Mouse (Mus musculus) thymus, postnatal 4 days (tissue): ENCODE data around the gene Zgpat.
A peak's percentile ranks its signal among the peaks of the same experiment; 100 is the strongest.

ENCODE experiments used
- DNase-seq: peaks from one replicate; pipeline ENCODE4 v3.0.0; 2021

The Zgpat gene

DNA sequence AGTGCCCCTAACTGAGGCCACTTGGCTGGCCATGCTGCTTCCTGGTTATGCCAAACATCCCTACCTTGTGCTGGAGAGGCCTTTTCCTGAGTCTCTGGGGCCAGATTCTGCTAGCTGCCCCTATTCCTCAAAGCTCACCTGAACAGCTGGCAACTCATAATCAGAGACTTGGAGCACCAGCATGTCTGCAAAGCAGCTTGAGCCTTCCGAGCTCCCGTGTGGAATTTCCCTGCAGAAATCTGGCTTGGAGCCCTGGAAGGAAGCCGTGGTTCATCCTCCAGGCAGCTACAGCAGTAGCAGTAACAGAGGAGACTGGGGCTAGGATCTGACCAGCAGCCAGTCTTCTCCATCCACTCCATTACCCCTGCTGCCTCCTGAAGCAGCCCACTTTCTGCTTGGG lies 21.2 kb downstream of the Zgpat start:
- DNase-seq, result no peak

DNA sequence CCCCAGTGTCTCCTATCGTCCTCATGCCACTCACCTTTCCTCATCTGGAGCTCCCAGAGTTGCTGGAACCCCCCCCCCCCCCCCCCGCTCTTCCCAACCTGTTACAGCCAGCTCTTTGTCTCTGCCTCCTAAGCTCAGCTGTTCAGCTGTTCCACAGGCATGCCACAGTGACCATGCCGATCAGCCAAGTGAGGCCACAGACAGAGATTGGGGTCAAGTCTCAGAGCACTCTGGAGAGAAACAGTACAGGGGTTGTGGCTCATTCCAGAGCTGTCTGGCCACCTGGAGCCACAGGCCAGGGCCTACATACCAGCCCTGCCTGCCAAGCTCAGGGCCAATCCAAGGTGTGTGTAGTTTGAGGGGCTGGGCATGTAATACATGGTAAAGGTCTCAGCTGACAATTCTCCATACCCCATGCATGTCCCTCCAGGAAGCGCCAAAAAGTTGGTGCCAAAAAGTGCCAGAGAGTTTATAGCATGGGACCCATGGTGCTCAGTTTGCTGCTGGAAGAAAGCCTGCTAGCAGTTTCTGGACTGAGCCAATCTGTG lies 22.0 kb downstream of the Zgpat start:
- no peak for DNase-seq

DNA sequence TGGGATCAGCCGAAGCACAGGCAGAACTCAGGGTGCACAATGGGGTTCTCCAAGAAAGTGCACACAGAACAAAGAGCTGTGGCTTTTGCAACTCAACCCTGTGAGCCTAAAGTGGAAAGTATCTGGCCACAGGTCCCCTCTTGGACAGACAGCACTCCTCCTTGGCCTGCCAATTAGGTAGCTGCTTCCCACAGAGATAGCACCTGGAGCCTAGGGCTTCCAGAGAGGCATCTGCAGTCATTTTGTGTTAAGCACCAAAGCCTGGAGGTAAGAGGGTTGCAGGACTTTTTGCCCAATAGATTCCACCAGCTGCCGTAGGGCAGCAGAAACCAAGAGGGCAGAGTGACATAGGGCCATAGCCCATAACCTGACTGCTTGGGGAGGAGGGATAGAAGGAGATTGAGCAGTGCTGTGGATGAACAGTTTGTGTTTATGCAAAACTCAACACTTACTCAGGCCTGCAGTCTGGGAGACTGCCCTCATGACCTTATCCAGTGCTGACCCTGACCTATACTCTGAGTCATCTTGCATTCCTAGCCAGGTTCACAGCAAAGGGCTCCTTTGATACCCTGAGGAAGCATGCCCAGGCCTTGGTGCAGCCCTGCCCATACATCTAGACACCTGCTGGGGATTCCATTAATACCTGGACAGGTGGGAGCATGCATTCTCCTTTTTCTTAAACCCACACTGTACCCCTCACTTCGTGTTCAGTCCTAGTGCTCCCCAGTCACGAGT lies 25.6 kb downstream of the Zgpat start:
- DNase-seq, result no peak

DNA sequence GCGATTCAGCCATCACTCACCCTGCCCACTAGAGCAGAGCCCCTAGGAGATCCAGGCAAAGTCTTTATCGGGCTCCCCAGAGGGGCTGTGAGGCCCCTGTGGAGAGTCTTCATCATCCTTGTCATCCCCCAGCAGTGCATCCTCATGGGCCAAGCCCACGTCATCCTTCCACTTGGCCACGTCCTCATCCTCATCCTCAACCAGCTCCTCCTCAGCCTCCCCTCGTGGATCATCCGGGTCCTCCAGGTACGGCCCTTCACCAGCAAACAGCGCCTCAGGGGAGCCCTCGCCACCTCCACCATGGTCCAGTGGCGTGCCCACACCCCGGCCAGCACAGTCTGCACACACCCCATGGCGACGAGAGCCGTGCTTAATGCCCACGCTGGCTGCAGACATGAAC lies 26.3 kb downstream of the Zgpat start:
- DNase-seq, result no peak

DNA sequence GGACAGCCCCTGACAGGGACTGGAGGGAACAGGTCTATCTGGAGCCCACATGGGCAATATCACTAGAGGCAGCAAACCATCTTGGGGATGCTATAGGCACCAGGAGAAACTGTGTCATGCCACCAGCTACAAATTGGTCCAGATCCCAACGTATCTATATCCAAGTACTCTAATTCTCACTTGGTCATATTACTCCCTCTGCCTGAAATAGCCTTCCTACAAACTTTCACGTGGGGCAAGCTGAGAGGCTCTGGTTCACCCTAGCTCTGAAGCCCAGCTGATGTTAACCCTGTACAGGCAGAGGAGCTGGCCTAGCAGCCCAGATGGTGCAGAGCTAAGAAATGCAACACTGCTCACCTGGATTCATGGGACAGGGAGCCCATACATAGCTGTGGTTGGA lies 26.8 kb downstream of the Zgpat start:
- DNase-seq, result no peak

DNA sequence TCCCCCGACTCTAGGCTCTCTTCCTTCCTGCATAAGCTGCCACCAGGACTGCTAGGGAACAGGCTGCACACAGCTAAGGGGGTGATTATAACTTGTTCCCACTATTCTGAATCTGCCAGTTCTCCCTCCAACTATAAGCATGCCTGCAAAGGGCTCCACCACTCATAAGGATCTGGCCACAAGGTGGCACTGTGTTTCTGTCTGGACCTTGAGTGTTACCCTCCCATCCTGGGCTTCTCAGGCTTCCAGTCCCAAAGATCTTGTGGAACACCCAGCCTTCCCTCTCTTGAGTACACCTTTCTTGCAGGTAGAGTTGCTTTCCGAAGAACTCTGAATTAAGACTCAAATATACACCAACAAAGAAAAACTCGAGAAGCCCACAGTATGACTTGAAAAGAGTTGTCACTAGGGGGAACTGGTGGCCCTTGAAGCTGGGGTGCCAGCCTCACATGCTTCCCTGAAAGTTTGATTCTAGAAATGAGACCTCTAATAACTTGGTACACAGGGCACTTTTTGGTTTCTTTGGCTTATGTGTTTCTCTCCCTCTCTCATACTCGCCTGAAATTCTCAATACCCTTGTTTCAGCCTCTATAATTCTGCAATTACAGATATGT lies 28.0 kb downstream of the Zgpat start:
- peak; percentile 92 for DNase-seq

DNA sequence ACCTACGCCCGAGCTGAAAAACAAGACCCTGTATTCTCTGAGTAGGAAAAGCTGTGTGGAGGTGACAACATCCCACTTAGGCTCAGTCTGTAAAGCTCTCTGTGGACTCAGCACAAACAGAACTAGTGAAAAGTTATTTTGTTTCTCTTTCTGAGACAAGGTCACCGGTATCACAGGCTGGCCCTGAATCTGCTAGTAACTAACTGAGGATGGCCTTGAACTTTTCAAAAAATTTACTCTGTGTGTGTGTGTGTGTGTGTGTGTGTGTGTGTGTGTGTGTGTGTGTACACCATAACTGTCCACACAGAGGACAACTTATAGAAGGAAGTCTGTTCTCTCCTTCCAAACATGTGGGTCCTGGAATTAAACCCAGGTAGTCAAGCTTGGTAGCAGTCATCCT lies 29.4 kb downstream of the Zgpat start:
- no peak for DNase-seq

DNA sequence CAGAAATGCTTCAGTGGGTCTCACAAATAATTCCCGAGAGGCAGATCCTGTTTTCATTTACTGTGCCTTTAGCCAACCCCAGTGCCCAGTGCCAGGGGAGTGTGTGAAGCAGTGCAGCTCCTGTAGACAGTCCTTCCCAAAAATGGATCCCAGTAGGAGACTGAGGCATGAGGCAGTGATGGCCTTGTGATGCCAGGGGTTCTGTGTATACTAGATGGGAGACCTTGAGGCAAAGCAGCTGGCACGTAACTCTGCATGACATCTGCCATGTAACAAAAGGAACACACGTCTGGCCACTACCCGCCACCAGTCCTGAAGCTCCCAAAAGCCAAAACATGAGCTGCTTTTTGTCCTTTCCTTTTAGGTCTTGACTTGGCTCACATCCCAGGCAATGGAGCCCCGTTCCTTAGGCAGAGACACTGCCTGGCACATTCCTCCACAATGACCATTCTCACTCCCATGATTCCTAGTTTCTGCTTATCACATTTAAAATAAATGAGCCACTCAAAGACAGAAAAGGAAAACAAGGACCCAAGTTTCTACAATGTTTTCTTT lies 32.6 kb downstream of the Zgpat start:
- no peak for DNase-seq

DNA sequence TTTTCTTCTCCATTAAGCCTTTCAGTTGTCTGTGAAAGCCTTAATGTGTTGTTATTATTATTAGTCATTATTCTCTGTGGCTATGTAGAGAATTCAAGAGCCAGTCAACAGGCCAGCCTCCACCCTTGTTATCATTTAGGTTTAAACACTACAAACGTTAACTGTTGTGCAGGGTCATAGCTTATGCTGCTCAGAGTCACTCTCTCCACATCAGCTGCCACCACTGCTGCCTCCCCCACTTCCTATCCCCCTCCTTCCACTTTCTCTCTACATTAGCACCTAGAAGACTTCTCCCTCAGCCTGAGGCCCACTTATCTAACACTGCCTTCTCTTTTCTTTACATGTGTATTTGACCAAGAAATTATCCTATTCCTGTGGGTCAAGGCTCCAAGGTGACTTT lies 36.8 kb downstream of the Zgpat start:
- DNase-seq, result no peak

DNA sequence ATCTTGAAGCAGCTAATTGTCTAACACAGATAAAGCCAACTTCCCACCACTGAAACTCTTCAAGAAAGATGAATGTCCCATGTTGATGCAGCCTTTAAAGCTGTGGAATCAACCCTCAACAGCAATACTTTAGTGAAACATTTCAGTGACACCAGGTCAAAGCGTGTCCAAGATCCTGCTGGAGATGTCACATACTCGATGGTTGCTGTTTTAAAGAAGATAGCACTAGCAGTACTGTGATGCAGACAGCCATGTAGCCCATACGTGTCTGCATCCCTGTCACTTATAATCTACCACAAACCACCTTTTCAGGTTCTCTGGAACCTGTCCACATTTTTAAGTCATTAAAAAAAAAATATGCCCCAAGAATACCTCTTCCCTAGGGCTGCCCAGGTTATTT lies 39.0 kb downstream of the Zgpat start:
- DNase-seq, result no peak

DNA sequence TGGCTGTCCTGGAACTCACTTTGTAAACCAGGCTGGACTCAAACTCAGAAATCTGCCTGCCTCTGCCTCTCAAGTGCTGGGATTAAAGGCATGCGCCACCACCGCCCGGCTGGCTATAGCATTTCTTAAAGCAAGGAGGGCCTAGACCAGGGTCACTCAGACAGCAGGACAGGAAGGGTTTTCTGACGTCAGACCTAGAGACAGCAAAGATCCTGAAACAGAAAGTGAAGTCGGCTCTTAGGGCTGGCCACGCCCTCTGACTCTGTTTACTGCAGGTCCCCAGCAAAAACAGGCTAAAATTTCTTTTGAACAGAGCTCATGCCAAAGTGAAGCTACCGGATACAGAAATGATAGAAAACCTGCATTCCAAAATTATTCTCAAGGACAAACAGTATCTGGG lies 44.9 kb downstream of the Zgpat start:
- DNase-seq, result no peak

DNA sequence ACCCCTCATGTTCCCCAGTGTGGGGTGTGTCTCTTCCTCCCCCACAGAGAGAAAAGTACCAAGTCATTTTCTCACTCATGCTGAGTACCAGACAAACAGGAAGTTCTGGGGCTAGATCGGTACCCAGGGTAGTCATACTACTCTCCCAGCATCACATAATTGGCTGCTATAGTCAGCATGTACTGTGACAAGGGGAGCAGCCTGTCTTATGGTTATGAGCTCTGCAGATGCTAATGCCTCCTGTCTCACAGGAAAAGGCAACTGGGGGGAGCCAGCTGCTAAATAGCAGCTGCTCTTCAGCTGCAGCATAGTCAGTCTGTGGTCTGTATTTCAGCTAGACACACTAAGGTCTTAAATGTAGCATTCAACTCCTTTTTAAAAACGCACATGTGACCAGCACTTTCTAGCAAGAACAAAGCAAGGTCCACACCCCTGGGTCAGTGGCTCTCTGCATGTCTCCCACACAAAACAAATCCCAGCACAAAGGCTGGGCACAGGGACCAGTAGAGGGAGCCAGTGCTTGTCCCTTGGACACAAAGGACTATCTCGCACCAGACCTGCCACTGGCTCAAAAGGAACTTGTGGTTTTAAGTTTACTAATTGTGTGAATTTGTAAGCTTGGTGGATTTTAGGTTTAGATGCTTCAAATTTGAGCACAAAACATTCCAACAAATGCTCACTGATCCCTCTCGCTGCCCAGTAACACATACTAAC lies 46.2 kb downstream of the Zgpat start:
- peak; percentile 56 for DNase-seq

DNA sequence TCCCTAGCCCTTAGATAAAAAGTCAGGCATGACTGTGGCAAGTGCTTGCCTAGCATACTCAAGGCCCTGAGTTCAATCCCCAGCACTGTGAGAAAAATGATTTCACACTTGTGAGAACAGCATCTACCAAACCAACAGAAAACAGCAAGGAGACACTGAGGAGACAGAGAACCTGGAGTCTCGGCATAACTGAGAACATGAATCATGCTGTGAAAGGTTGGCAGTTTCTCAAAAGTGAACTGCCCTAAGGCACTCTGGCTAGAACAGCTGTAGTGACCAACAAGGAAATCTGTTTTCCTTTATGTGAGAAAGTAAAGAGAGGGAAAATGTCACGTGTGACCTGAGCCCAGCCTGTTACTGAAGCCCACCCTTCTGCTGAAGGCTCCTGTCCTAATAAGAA lies 48.4 kb downstream of the Zgpat start:
- DNase-seq, result no peak

DNA sequence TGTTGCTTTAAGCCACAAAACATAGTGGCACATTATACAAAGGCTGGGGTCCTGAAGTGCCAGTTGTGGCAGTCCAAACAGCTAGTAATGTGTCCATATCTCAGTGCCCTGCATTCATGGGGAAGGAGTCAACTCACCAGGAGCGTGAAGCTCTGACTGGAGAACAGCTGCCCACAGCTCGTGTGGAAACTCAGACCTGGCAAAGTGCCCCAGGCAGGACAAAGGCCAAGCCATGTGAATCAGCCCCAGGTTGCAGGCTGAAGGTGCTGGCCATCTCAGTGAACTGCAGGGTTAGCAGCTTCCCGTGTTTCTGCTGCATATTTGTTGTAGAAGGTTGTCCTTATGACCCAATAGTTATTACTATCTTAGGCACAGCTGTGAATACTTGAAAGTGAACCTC lies 51.2 kb downstream of the Zgpat start:
- DNase-seq, result no peak

DNA sequence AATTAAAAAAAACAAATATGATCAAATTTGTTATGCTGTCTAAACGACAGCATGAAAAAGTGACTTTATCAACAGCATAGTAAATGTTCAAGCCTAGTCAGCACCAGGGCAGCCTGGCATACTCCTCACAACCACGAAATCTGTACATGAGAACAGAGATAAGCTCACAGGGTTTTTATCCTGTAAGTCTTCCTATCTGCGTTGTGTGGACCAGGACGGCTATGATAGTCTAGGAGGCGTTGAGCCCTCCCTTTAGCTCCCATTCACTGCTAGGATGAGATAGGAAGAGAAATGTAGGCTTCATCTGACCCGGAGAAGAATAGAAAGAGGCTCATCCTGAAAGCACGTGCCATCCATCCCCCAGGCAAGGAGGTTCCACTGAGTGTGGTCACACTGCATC lies 54.6 kb downstream of the Zgpat start:
- DNase-seq, result no peak

DNA sequence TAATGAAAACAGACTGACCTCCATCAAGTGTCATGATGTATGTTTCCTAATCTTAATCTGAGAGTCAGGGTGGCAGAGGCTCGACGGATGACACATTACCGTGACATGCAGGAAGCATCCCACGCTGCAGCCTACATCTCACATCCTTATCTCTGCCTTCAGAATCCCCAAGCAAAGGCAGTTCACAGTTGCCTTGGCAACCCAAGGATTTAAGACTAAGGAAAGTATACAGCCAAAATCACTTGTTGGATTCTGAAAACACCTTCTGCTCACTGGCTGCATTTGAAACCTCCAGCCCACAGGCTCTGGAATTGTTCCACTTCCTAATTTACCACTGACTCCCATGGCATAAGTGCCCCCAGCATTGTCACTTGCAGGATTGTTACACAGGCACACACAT lies 55.7 kb downstream of the Zgpat start:
- no peak for DNase-seq

DNA sequence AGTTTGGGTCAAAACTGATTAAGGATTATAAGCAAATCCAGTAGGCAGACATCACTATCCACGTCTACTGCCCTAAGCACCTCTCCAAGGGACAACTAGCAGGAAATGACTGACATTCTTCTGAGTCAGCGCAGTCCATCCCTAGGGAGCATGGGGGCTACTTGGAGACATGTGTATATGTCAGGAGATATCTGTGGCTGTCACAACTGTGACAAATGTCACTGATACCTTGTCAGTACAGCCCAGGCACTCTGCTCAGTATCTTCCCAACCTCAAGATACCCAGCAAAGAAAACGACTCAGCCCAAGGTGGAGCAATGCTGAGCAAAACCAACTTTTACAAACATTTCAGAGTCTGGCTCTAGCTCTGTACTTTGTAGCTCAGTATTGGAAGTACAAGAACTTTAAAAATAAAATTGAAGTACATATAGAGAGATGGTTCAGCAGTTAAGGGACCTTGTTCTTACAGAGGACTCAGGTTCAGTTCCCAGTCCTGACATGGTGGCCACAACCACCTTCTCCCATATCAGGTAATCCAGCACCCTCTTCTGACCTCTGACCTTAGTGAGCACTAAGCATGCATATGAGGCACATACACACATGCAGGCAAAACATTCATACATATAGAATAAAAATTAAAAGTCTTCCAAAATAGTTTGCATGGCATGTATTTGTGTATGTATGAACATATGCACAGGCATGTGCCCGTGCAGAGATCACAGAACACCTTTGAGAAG lies 56.3 kb downstream of the Zgpat start:
- no peak for DNase-seq

DNA sequence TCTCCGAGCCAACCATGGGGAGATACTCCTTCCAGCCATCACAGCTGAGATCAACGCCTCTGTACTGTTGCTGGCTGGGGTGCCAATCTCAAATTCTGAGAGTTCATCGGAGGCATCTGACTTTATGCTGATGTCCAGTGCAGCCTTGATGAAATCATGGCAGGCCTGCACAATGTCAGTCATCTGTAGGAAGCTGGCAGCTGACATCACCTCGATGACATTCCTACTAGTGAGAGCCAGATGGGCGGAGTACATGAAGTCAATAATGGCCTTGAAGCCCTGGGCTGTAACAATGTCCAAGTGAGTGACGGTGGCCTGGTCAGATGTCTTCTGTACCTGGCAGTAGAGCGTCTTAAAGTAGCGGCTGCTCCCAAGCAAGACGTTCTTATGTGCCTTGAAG lies 59.1 kb downstream of the Zgpat start:
- DNase-seq, result no peak
